Mouse (Mus musculus): Measurements from ENCODE around the gene Gosr2. TPM values are rescaled to one million over a fixed set of nuclear protein-coding genes. Genes with fewer than 3 reads are reported as not detected.

The Gosr2 gene
- polyA plus RNA-seq, 1 experiment from 2014 or later, result 107 TPM

DNA sequence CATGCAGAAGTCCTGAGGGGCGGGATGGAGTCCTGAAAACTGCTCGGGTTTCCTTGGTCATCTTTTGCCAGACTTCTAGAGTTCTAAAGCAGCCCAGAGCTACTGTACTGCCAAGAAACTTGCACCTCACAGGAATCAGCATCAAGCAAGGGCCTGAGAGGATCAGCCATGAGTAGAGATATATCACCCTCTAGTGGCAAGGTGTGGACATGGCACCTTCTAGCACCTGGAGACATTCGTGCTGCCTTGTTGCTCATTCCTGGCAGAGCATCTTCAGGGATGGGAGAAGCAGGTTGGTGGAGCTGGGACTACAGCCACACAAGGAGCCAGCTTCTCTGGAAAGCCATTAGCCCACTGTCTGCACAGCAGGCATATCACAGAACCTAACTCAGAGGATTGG lies 22.1 kb downstream of the Gosr2 start:
- no peak overlapping the region for H3K4me2 ChIP-seq (ENCODE audit: low read length)
- no peak overlapping the region for H3K27ac ChIP-seq (ENCODE audit: low read length)
- H3K4me3 ChIP-seq (replicated peaks; ENCODE audit: low read length), result no peak overlapping the region
- H3K9ac ChIP-seq (replicated peaks; ENCODE audit: low read depth, low read length), result no peak overlapping the region
- 0 out of 2 replicates have a peak, but pooled peaks have one; percentile 49 for ATAC-seq
- H3K9me3 ChIP-seq (ENCODE audit: control insufficient read depth, low read length), result no peaks in the 10 kb centered on the region
- H3K36me3 ChIP-seq (ENCODE audit: control insufficient read depth, insufficient read depth), result peaks cover 18% of the 10 kb centered on the region
- WGBS, result 33% methylated on average over 3 of the region's 3 CpGs
- no peaks in the 10 kb centered on the region for H3K4me1 ChIP-seq (replicated peaks; ENCODE audit: control insufficient read depth, insufficient read depth, low read length)
- H3K27me3 ChIP-seq (replicated peaks; ENCODE audit: control insufficient read depth, insufficient read depth, low read length), result no peaks in the 10 kb centered on the region

- Histone ChIP-seq H3K4me1 (replicated peaks; ENCODE audit: control insufficient read depth, insufficient read depth, low read length) (peaks cover 29% of the 10 kb centered on the region), H3K27me3 (replicated peaks; ENCODE audit: control insufficient read depth, insufficient read depth, low read length) (no peaks in the 10 kb centered on the region; the same call in 1 of the 2 replicates), H3K4me3 (replicated peaks; ENCODE audit: low read length) (no peak overlapping the region), H3K4me2 (ENCODE audit: low read length) (no peak overlapping the region), H3K27ac (ENCODE audit: low read length) (no peak overlapping the region), H3K36me3 (ENCODE audit: control insufficient read depth, insufficient read depth) (no peaks in the 10 kb centered on the region), H3K9me3 (ENCODE audit: control insufficient read depth, low read length) (no peaks in the 10 kb centered on the region), H3K9ac (replicated peaks; ENCODE audit: low read depth, low read length) (no peak overlapping the region)
- WGBS, result 19% methylated on average over 13 of the region's 13 CpGs
- peak; percentile 41; the same call in 1 of the 2 replicates for ATAC-seq
Observed at GRCm38 (mm10) chr11:103666907-103667426, 30.7 kb downstream of the Gosr2 start.

GRCm38 (mm10) chr11:103666181-103666906 lies 31.4 kb downstream of the Gosr2 start:
- Histone ChIP-seq H3K4me3 (replicated peaks; ENCODE audit: low read length) (no peak overlapping the region), H3K4me2 (ENCODE audit: low read length) (peak overlapping the region; percentile 22), H3K4me1 (replicated peaks; ENCODE audit: control insufficient read depth, insufficient read depth, low read length) (peaks cover 36% of the 10 kb centered on the region), H3K9ac (replicated peaks; ENCODE audit: low read depth, low read length) (no peak overlapping the region), H3K36me3 (ENCODE audit: control insufficient read depth, insufficient read depth) (no peaks in the 10 kb centered on the region), H3K27ac (ENCODE audit: low read length) (peak overlapping the region; percentile 59), H3K27me3 (replicated peaks; ENCODE audit: control insufficient read depth, insufficient read depth, low read length) (no peaks in the 10 kb centered on the region; the same call in 1 of the 2 replicates), H3K9me3 (ENCODE audit: control insufficient read depth, low read length) (no peaks in the 10 kb centered on the region)
- ATAC-seq, result peak; percentile 84
- WGBS, result 11% methylated on average over 10 of the region's 10 CpGs

GRCm38 (mm10) chr11:103665695-103666094 lies 32.0 kb downstream of the Gosr2 start:
- peak overlapping the region; percentile 22 for H3K4me2 ChIP-seq (ENCODE audit: low read length)
- no peak overlapping the region for H3K9ac ChIP-seq (replicated peaks; ENCODE audit: low read depth, low read length)
- 42% methylated on average over 1 of the region's 1 CpGs for WGBS

DNA sequence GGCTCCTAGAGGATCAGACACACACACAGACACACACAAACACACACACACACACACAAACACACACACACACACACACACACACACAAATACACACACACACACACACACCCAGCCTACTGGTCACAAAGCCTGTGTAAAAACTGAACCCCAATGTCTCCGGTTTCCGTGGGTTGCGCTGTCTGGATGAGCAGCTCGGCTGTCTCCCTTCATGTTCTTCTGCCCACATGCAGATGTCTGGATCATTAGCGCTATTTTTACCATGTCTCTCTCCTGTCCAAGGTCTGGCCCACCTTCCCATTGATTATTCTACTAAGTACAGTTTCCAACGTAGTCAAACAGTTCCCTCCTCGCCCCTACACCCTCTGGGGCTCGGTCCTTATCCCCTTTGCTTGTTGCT lies 34.6 kb downstream of the Gosr2 start:
- H3K4me2 ChIP-seq (ENCODE audit: low read length), result no peak overlapping the region
- H3K4me3 ChIP-seq (replicated peaks; ENCODE audit: low read length), result no peak overlapping the region
- H3K9ac ChIP-seq (replicated peaks; ENCODE audit: low read depth, low read length), result no peak overlapping the region
- H3K9me3 ChIP-seq (ENCODE audit: control insufficient read depth, low read length), result no peaks in the 10 kb centered on the region
- H3K27me3 ChIP-seq (replicated peaks; ENCODE audit: control insufficient read depth, insufficient read depth, low read length), result peaks cover 3% of the 10 kb centered on the region; the same call in 1 of the 2 replicates
- H3K27ac ChIP-seq (ENCODE audit: low read length), result no peak overlapping the region
- peaks cover 40% of the 10 kb centered on the region for H3K4me1 ChIP-seq (replicated peaks; ENCODE audit: control insufficient read depth, insufficient read depth, low read length)
- 86% methylated on average over 8 of the region's 8 CpGs for WGBS
- no peak for ATAC-seq
- H3K36me3 ChIP-seq (ENCODE audit: control insufficient read depth, insufficient read depth), result no peaks in the 10 kb centered on the region

More at GRCm38 (mm10) chr11:103665695-103666094, 32.0 kb downstream of the Gosr2 start:
- Histone ChIP-seq H3K9me3 (ENCODE audit: control insufficient read depth, low read length) (no peaks in the 10 kb centered on the region), H3K36me3 (ENCODE audit: control insufficient read depth, insufficient read depth) (no peaks in the 10 kb centered on the region), H3K27me3 (replicated peaks; ENCODE audit: control insufficient read depth, insufficient read depth, low read length) (no peaks in the 10 kb centered on the region; the same call in 1 of the 2 replicates), H3K4me3 (replicated peaks; ENCODE audit: low read length) (no peak overlapping the region), H3K4me1 (replicated peaks; ENCODE audit: control insufficient read depth, insufficient read depth, low read length) (peaks cover 39% of the 10 kb centered on the region), H3K27ac (ENCODE audit: low read length) (peak overlapping the region; percentile 49)
- peak; percentile 54 for ATAC-seq

GRCm38 (mm10) chr11:103662546-103662945 lies 35.2 kb downstream of the Gosr2 start:
- ATAC-seq, result no peak
- no peaks in the 10 kb centered on the region for H3K9me3 ChIP-seq (ENCODE audit: control insufficient read depth, low read length)

GRCm38 (mm10) chr11:103661863-103662262 lies 35.8 kb downstream of the Gosr2 start:
- H3K27ac ChIP-seq (ENCODE audit: low read length), result no peak overlapping the region
- peaks cover 3% of the 10 kb centered on the region; the same call in 1 of the 2 replicates for H3K27me3 ChIP-seq (replicated peaks; ENCODE audit: control insufficient read depth, insufficient read depth, low read length)
- no peak for ATAC-seq
- no peak overlapping the region for H3K4me3 ChIP-seq (replicated peaks; ENCODE audit: low read length)
- no peaks in the 10 kb centered on the region for H3K36me3 ChIP-seq (ENCODE audit: control insufficient read depth, insufficient read depth)
- peaks cover 36% of the 10 kb centered on the region for H3K4me1 ChIP-seq (replicated peaks; ENCODE audit: control insufficient read depth, insufficient read depth, low read length)
- no peak overlapping the region for H3K4me2 ChIP-seq (ENCODE audit: low read length)
- no peaks in the 10 kb centered on the region for H3K9me3 ChIP-seq (ENCODE audit: control insufficient read depth, low read length)
- H3K9ac ChIP-seq (replicated peaks; ENCODE audit: low read depth, low read length), result no peak overlapping the region
- WGBS, result 52% methylated on average over 3 of the region's 4 CpGs

More at GRCm38 (mm10) chr11:103662546-103662945, 35.2 kb downstream of the Gosr2 start:
- Histone ChIP-seq H3K9ac (replicated peaks; ENCODE audit: low read depth, low read length) (no peak overlapping the region), H3K27me3 (replicated peaks; ENCODE audit: control insufficient read depth, insufficient read depth, low read length) (peaks cover 3% of the 10 kb centered on the region; the same call in 1 of the 2 replicates), H3K36me3 (ENCODE audit: control insufficient read depth, insufficient read depth) (no peaks in the 10 kb centered on the region), H3K4me2 (ENCODE audit: low read length) (no peak overlapping the region), H3K27ac (ENCODE audit: low read length) (no peak overlapping the region), H3K4me3 (replicated peaks; ENCODE audit: low read length) (no peak overlapping the region), H3K4me1 (replicated peaks; ENCODE audit: control insufficient read depth, insufficient read depth, low read length) (peaks cover 43% of the 10 kb centered on the region)
- WGBS, result 68% methylated on average over 5 of the region's 5 CpGs

DNA sequence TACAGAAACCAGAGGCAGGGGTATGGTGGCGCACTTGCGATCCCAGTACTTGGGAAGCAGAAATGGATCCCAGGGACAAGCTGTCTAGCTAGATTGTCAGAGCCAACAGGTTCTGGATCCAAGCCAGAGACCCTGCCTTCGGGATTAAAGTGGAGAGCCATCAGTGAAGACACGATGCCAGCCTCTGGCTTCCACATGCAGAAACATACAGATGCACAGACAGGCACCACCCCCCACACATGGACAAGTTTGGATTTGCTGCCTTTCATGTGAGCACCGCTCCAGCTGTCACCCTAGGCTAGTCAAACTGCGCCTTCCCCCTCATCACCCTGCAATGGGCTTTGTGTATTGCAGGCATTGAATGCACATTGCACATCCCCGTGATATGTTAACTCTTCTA lies 39.5 kb downstream of the Gosr2 start:
- 58% methylated on average over 7 of the region's 7 CpGs for WGBS
- Histone ChIP-seq H3K4me1 (replicated peaks; ENCODE audit: control insufficient read depth, insufficient read depth, low read length) (peaks cover 22% of the 10 kb centered on the region), H3K9ac (replicated peaks; ENCODE audit: low read depth, low read length) (no peak overlapping the region), H3K27me3 (replicated peaks; ENCODE audit: control insufficient read depth, insufficient read depth, low read length) (peaks cover 19% of the 10 kb centered on the region), H3K4me3 (replicated peaks; ENCODE audit: low read length) (no peak overlapping the region), H3K4me2 (ENCODE audit: low read length) (no peak overlapping the region), H3K27ac (ENCODE audit: low read length) (no peak overlapping the region), H3K36me3 (ENCODE audit: control insufficient read depth, insufficient read depth) (no peaks in the 10 kb centered on the region), H3K9me3 (ENCODE audit: control insufficient read depth, low read length) (no peaks in the 10 kb centered on the region)
- no peak for ATAC-seq

DNA sequence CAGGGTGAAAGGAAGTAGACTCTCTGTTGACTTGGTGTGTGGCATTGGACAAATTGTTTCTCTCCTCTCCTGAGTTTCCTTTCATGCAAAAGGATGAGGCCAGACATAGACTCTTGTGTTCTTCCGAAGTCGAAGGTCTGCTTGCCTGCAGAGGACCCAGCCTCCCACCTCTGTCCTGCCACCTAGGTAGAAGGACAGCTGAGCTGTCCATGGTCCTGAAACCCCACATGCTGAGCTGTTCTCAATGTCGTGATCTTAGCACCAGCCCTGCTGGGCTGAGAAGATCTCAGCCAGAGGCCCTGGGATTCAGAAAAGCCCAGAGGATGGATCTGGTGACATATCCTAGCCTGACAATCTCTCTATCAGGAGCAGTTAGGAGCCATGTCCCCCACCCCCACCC lies 41.2 kb downstream of the Gosr2 start:
- Histone ChIP-seq H3K4me2 (ENCODE audit: low read length) (no peak overlapping the region), H3K36me3 (ENCODE audit: control insufficient read depth, insufficient read depth) (no peaks in the 10 kb centered on the region), H3K27me3 (replicated peaks; ENCODE audit: control insufficient read depth, insufficient read depth, low read length) (peaks cover 31% of the 10 kb centered on the region), H3K9me3 (ENCODE audit: control insufficient read depth, low read length) (no peaks in the 10 kb centered on the region), H3K4me3 (replicated peaks; ENCODE audit: low read length) (no peak overlapping the region), H3K4me1 (replicated peaks; ENCODE audit: control insufficient read depth, insufficient read depth, low read length) (peaks cover 12% of the 10 kb centered on the region), H3K9ac (replicated peaks; ENCODE audit: low read depth, low read length) (no peak overlapping the region), H3K27ac (ENCODE audit: low read length) (no peak overlapping the region)
- no peak for ATAC-seq
- 8% methylated on average over 3 of the region's 3 CpGs for WGBS

Measured in forebrain, embryonic 16.5 days (tissue).